Mouse (Mus musculus) C2C12 (cell line): ENCODE data around the gene Ly75. TPM values are rescaled to one million over a fixed set of nuclear protein-coding genes. Genes with fewer than 3 reads are reported as not detected.

ENCODE experiments used
- H3K27me3 ChIP-seq: one replicate; pipeline ENCODE4 v1.6.1; 2011; ENCODE audit not compliant: control insufficient read depth, insufficient read depth, insufficient read length
- H3K36me3 ChIP-seq: one replicate; pipeline ENCODE4 v1.6.1; 2011; ENCODE audit not compliant: control insufficient read depth, insufficient read depth
- H3K4me3 ChIP-seq: one replicate; pipeline ENCODE4 v1.5.1; 2011; ENCODE audit warnings: mild to moderate bottlenecking, control low read depth; ENCODE audit not compliant: poor library complexity, insufficient read depth, severe bottlenecking
- H3K79me2 ChIP-seq: one replicate; pipeline ENCODE4 v1.6.1; 2011; ENCODE audit not compliant: control insufficient read depth, insufficient read depth
- H3K79me3 ChIP-seq: one replicate; pipeline ENCODE4 v1.6.1; 2011; ENCODE audit warnings: low read depth, control low read depth
- H3ac ChIP-seq: one replicate; pipeline ENCODE3; 2011; ENCODE audit warnings: low read depth; ENCODE audit not compliant: control insufficient read depth, insufficient read length
- CEBPB ChIP-seq: IDR thresholded peaks from one replicate; pipeline ENCODE4 v1.6.1; 2011; ENCODE audit warnings: low read depth, mild to moderate bottlenecking, control low read depth, moderate library complexity
- CTCF ChIP-seq: IDR thresholded peaks from one replicate; pipeline ENCODE4 v1.5.1; 2011; ENCODE audit not compliant: control insufficient read depth, insufficient read depth, insufficient read length
- FOSL1 ChIP-seq: IDR thresholded peaks from one replicate; pipeline ENCODE4 v1.8.0; 2011; ENCODE audit warnings: mild to moderate bottlenecking, low read length; ENCODE audit not compliant: poor library complexity, insufficient read depth, severe bottlenecking
- MAX ChIP-seq: IDR thresholded peaks from one replicate; pipeline ENCODE4 v1.6.1; 2011; ENCODE audit warnings: mild to moderate bottlenecking, control low read depth
- MYOD1 ChIP-seq: IDR thresholded peaks from one replicate; pipeline ENCODE4 v1.6.1; 2011; ENCODE audit warnings: low read depth; ENCODE audit not compliant: control insufficient read depth, insufficient read length
- MYOG ChIP-seq: IDR thresholded peaks from one replicate; pipeline ENCODE4 v1.6.1; 2011; ENCODE audit not compliant: control insufficient read depth, insufficient read length; ENCODE audit errors: extremely low read depth
- USF1 ChIP-seq: IDR thresholded peaks from one replicate; pipeline ENCODE4 v1.6.1; 2011; ENCODE audit warnings: low read depth, mild to moderate bottlenecking, control low read depth, moderate library complexity
- polyA plus RNA-seq: library from polyadenylated mRNA; unstranded; fragments of >200 nt; fragmentation: generic; extraction: Trizol; gene quantifications from one replicate; pipeline ENCODE4 v1.2.1, GENCODE M21; 2012; ENCODE audit warnings: missing spikeins

The Ly75 gene
- polyA plus RNA-seq, 1 experiment: 8.7 TPM

GRCm38 (mm10) chr2:60382346-60382745 is 757 bp downstream of the Ly75 start:
- TF ChIP-seq FOSL1 (no peak), CEBPB (no peak), MAX (no peak), USF1 (no peak), CTCF (no peak), MYOG (no peak), MYOD1 (no peak)
- H3K36me3 ChIP-seq: no peaks in the 10 kb centered on the region
- H3K4me3 ChIP-seq: peak overlapping the region; percentile 54
- H3K79me3 ChIP-seq: peaks cover 5% of the 10 kb centered on the region
- no peaks in the 10 kb centered on the region for H3K27me3 ChIP-seq
- H3ac ChIP-seq: peak overlapping the region; percentile 94
- H3K79me2 ChIP-seq: peaks cover 25% of the 10 kb centered on the region

- TF ChIP-seq MYOG (no peak), FOSL1 (no peak), CTCF (no peak), USF1 (no peak), MYOD1 (no peak), CEBPB (no peak), MAX (no peak)
- peaks cover 18% of the 10 kb centered on the region for H3K79me2 ChIP-seq
- peaks cover 5% of the 10 kb centered on the region for H3K79me3 ChIP-seq
- H3K4me3 ChIP-seq: no peak overlapping the region
- H3K36me3 ChIP-seq: peaks cover 10% of the 10 kb centered on the region
- no peak overlapping the region for H3ac ChIP-seq
- no peaks in the 10 kb centered on the region for H3K27me3 ChIP-seq
Observed at GRCm38 (mm10) chr2:60377260-60377659, 5.8 kb downstream of the Ly75 start.

GRCm38 (mm10) chr2:60375608-60376107 is 7.4 kb downstream of the Ly75 start:
- Histone ChIP-seq H3K36me3 (peaks cover 13% of the 10 kb centered on the region), H3ac (no peak overlapping the region), H3K27me3 (no peaks in the 10 kb centered on the region), H3K79me3 (peaks cover 4% of the 10 kb centered on the region), H3K79me2 (peaks cover 5% of the 10 kb centered on the region), H3K4me3 (no peak overlapping the region)
- TF ChIP-seq MYOG: no peak
- no peak for TF ChIP-seq CEBPB
- TF ChIP-seq USF1: no peak
- no peak for TF ChIP-seq CTCF
- TF ChIP-seq MAX: no peak
- TF ChIP-seq MYOD1: no peak

- peaks cover 3% of the 10 kb centered on the region for H3K79me3 ChIP-seq
- H3K4me3 ChIP-seq: no peak overlapping the region
- H3K79me2 ChIP-seq: peaks cover 3% of the 10 kb centered on the region
- no peaks in the 10 kb centered on the region for H3K27me3 ChIP-seq
- TF ChIP-seq MYOD1 (no peak), MYOG (no peak), CEBPB (no peak), CTCF (no peak), FOSL1 (no peak), MAX (no peak), USF1 (no peak)
- H3K36me3 ChIP-seq: peaks cover 13% of the 10 kb centered on the region
- no peak overlapping the region for H3ac ChIP-seq
Observed at GRCm38 (mm10) chr2:60375126-60375525, 8.0 kb downstream of the Ly75 start.

GRCm38 (mm10) chr2:60370188-60370587 is 12.9 kb downstream of the Ly75 start:
- peaks cover 18% of the 10 kb centered on the region for H3K36me3 ChIP-seq
- H3K79me3 ChIP-seq: no peaks in the 10 kb centered on the region

GRCm38 (mm10) chr2:60369454-60369853 is 13.6 kb downstream of the Ly75 start:
- Histone ChIP-seq H3K36me3 (peaks cover 23% of the 10 kb centered on the region), H3K4me3 (no peak overlapping the region), H3K27me3 (no peaks in the 10 kb centered on the region), H3K79me3 (no peaks in the 10 kb centered on the region), H3ac (peak overlapping the region; percentile 7), H3K79me2 (peaks cover 7% of the 10 kb centered on the region)
- peak; percentile 86 for TF ChIP-seq FOSL1
- TF ChIP-seq MYOG: no peak
- peak; percentile 36 for TF ChIP-seq MAX
- TF ChIP-seq USF1: peak; percentile 6
- peak; percentile 95 for TF ChIP-seq CEBPB
- TF ChIP-seq MYOD1: no peak
- TF ChIP-seq CTCF: no peak

More at GRCm38 (mm10) chr2:60370188-60370587, 12.9 kb downstream of the Ly75 start:
- Histone ChIP-seq H3ac (no peak overlapping the region), H3K27me3 (no peaks in the 10 kb centered on the region), H3K79me2 (peaks cover 7% of the 10 kb centered on the region), H3K4me3 (no peak overlapping the region)
- TF ChIP-seq MYOD1 (no peak), MAX (no peak), USF1 (no peak), FOSL1 (no peak), CEBPB (no peak), MYOG (no peak), CTCF (no peak)
